In genomic region chr12:99999726-100000125, GRCm38 (mm10) we compare ENCODE assay signal across 26 mouse cellular contexts.
"Had no signal": no experiment of that assay in that cellular context is flagged by ENCODE, and none has a peak within 500 bp of the region (broad histone marks: within the 10 kb centered on the region; RNA-seq: fewer than 3 reads in every experiment).

No protein-coding gene starts in this region.

- DNase-seq: gastrocnemius, adult 2 months; gastrocnemius, postnatal 10 days; gastrocnemius, postnatal 25 days; heart, adult 2 months; heart, postnatal 14 days; heart, postnatal 4 days; kidney, adult 18-20 months; kidney, adult 8-10 months; kidney, postnatal 10 days; kidney, postnatal 25 days; kidney, postnatal 4 days; liver; liver, embryonic 13.5 days; liver, postnatal 0 days had no signal

- H3K9ac ChIP-seq: heart, embryonic 13.5 days; heart, embryonic 15.5 days; hindbrain, embryonic 12.5 days; hindbrain, embryonic 14.5 days; limb, embryonic 12.5 days; liver, embryonic 13.5 days; liver, embryonic 15.5 days; liver, postnatal 0 days had no signal

- H3K36me3 ChIP-seq: heart, embryonic 13.5 days; heart, embryonic 15.5 days; hindbrain, embryonic 10.5 days; hindbrain, embryonic 12.5 days; limb, embryonic 10.5 days; limb, embryonic 12.5 days; liver, embryonic 13.5 days; liver, embryonic 15.5 days had no signal

- H3K4me3 ChIP-seq: gastrocnemius, adult 2 months; heart, adult 2 months; heart, embryonic 13.5 days; heart, embryonic 15.5 days; hindbrain, embryonic 10.5 days; hindbrain, embryonic 12.5 days; left cerebral cortex, adult 2 months; limb, embryonic 10.5 days; limb, embryonic 12.5 days; liver, embryonic 13.5 days; liver, embryonic 15.5 days had no signal

- H3K27me3 ChIP-seq: heart, embryonic 13.5 days; heart, embryonic 15.5 days; hindbrain, embryonic 12.5 days; limb, embryonic 12.5 days; liver, embryonic 13.5 days; liver, embryonic 15.5 days had no signal

- ATAC-seq: hindbrain, postnatal 0 days; intestine, postnatal 0 days; liver, postnatal 0 days had no signal

- H3K27ac ChIP-seq: gastrocnemius, adult 2 months; heart, adult 2 months; heart, embryonic 13.5 days; heart, embryonic 15.5 days; hindbrain, embryonic 10.5 days; hindbrain, embryonic 12.5 days; hindbrain, embryonic 14.5 days; hindbrain, postnatal 0 days; left cerebral cortex, adult 2 months; limb, embryonic 10.5 days; limb, embryonic 12.5 days; liver, embryonic 13.5 days; liver, embryonic 15.5 days had no signal

- H3K4me2 ChIP-seq: heart, embryonic 13.5 days; heart, embryonic 15.5 days; hindbrain, embryonic 12.5 days; hindbrain, embryonic 14.5 days; limb, embryonic 12.5 days; liver, embryonic 11.5 days; liver, embryonic 13.5 days; liver, embryonic 15.5 days had no signal

- H3K4me1 ChIP-seq: heart, embryonic 13.5 days; heart, embryonic 15.5 days; hindbrain, embryonic 12.5 days; liver, embryonic 13.5 days; liver, embryonic 15.5 days had no signal

- H3K9me3 ChIP-seq: heart, embryonic 13.5 days; heart, embryonic 15.5 days; hindbrain, embryonic 10.5 days; hindbrain, embryonic 12.5 days; limb, embryonic 10.5 days; limb, embryonic 12.5 days; liver, embryonic 13.5 days; liver, embryonic 15.5 days had no signal
